Mouse (Mus musculus): ENCODE results near the gene Ak9.

Gene Ak9

GRCm38 (mm10) chr10:41303639-41304444 lies at the start of gene Ak9:
Gene Ak9 (plus strand): TSS chr10:41303980.
- DNase-seq (ENCODE audit: low spot score in 2 of 2), result peak; percentile 88 to 91

GRCm38 (mm10) chr10:41260243-41261006 lies 43.4 kb upstream of the Ak9 start:
- DNase-seq (ENCODE audit: low spot score in 2 of 2), result no peak

GRCm38 (mm10) chr10:41261218-41261617 lies 42.6 kb upstream of the Ak9 start:
- DNase-seq (ENCODE audit: low spot score in 2 of 2), result no peak

- no peak for DNase-seq (ENCODE audit: low spot score in 2 of 2)
Observed at GRCm38 (mm10) chr10:41261889-41262288, 41.9 kb upstream of the Ak9 start.

- peak in 1 of 2 experiments; percentile 25 for DNase-seq (ENCODE audit: low spot score in 2 of 2)
Observed at GRCm38 (mm10) chr10:41271860-41272259, 31.9 kb upstream of the Ak9 start.

- no peak for DNase-seq (ENCODE audit: low spot score in 2 of 2)
Observed at GRCm38 (mm10) chr10:41274871-41275270, 28.9 kb upstream of the Ak9 start.

GRCm38 (mm10) chr10:41278808-41279207 lies 25.0 kb upstream of the Ak9 start:
- DNase-seq (ENCODE audit: low spot score in 2 of 2), result no peak

GRCm38 (mm10) chr10:41280177-41280576 lies 23.6 kb upstream of the Ak9 start:
- DNase-seq (ENCODE audit: low spot score in 2 of 2), result no peak

- peak; percentile 11 to 31 for DNase-seq (ENCODE audit: low spot score in 2 of 2)
Observed at GRCm38 (mm10) chr10:41280796-41281195, 23.0 kb upstream of the Ak9 start.

GRCm38 (mm10) chr10:41282086-41282485 lies 21.7 kb upstream of the Ak9 start:
- DNase-seq (ENCODE audit: low spot score in 2 of 2), result no peak

- DNase-seq (ENCODE audit: low spot score in 2 of 2), result no peak
Observed at GRCm38 (mm10) chr10:41287618-41288017, 16.2 kb upstream of the Ak9 start.

GRCm38 (mm10) chr10:41288074-41288473 lies 15.7 kb upstream of the Ak9 start:
- no peak for DNase-seq (ENCODE audit: low spot score in 2 of 2)

- DNase-seq (ENCODE audit: low spot score in 2 of 2), result peak; percentile 92 to 95
Observed at GRCm38 (mm10) chr10:41288771-41289415, 14.9 kb upstream of the Ak9 start.

GRCm38 (mm10) chr10:41291021-41291420 lies 12.8 kb upstream of the Ak9 start:
- no peak for DNase-seq (ENCODE audit: low spot score in 2 of 2)

GRCm38 (mm10) chr10:41293019-41293418 lies 10.8 kb upstream of the Ak9 start:
- no peak for DNase-seq (ENCODE audit: low spot score in 2 of 2)

- no peak for DNase-seq (ENCODE audit: low spot score in 2 of 2)
Observed at GRCm38 (mm10) chr10:41294734-41295133, 9.0 kb upstream of the Ak9 start.

- no peak for DNase-seq (ENCODE audit: low spot score in 2 of 2)
Observed at GRCm38 (mm10) chr10:41295145-41295544, 8.6 kb upstream of the Ak9 start.

- DNase-seq (ENCODE audit: low spot score in 2 of 2), result no peak
Observed at GRCm38 (mm10) chr10:41300161-41300560, 3.6 kb upstream of the Ak9 start.

GRCm38 (mm10) chr10:41302689-41303431 lies 920 bp upstream of the Ak9 start, which contains the start of gene Fig4:
Gene Fig4 (minus strand): TSS chr10:41303260.
- peak; percentile 83 to 84 for DNase-seq (ENCODE audit: low spot score in 2 of 2)

GRCm38 (mm10) chr10:41304961-41305455 lies 1.2 kb downstream of the Ak9 start:
- no peak for DNase-seq (ENCODE audit: low spot score in 2 of 2)

- no peak for DNase-seq (ENCODE audit: low spot score in 2 of 2)
Observed at GRCm38 (mm10) chr10:41308205-41308604, 4.4 kb downstream of the Ak9 start.

Measured in right cerebral cortex, adult 2 months (tissue).